Mouse (Mus musculus) midbrain, embryonic 11.5 days (tissue): ENCODE data around the gene Gm853. TPM values are rescaled to one million over a fixed set of nuclear protein-coding genes. Genes with fewer than 3 reads are reported as not detected.

Experiments
- ATAC-seq: fragments of 200-750 bp; cut with Nextera tagmentation; 2 replicates; pipeline ENCODE4 v1.8.0; 2017; ENCODE audit warnings: moderate TSS enrichment, moderate library complexity; ENCODE audit not compliant: low FRiP score
- DNase-seq: peaks from one replicate; pipeline ENCODE4 v3.0.0; 2015; ENCODE audit warnings: low spot score; ENCODE audit errors: missing footprints
- H3K27ac ChIP-seq: fragments of 300-500 bp; sonication (generic); 2 replicates; pipeline ENCODE4 v1.5.1; 2014; ENCODE audit warnings: low read depth, low read length
- H3K27me3 ChIP-seq: fragments of 300-500 bp; sonication (generic); 2 replicates; pipeline ENCODE4 v1.6.1; 2014; ENCODE audit warnings: mild to moderate bottlenecking, low read length, moderate library complexity, mixed read lengths; ENCODE audit not compliant: control insufficient read depth, insufficient read depth
- H3K36me3 ChIP-seq: fragments of 300-500 bp; sonication (generic); 2 replicates; pipeline ENCODE4 v1.6.1; 2014; ENCODE audit warnings: mild to moderate bottlenecking, low read length, moderate library complexity, mixed read lengths; ENCODE audit not compliant: control insufficient read depth, insufficient read depth
- H3K4me1 ChIP-seq: fragments of 300-500 bp; sonication (generic); 2 replicates; pipeline ENCODE4 v1.6.1; 2014; ENCODE audit warnings: low read length; ENCODE audit not compliant: control insufficient read depth, insufficient read depth
- H3K4me2 ChIP-seq: fragments of 300-500 bp; sonication (generic); 2 replicates; pipeline ENCODE4 v1.6.1; 2014; ENCODE audit warnings: mild to moderate bottlenecking, moderate library complexity
- H3K4me3 ChIP-seq: fragments of 300-500 bp; sonication (generic); 2 replicates; pipeline ENCODE4 v1.5.1; 2014; ENCODE audit warnings: low read depth, low read length
- H3K9ac ChIP-seq: fragments of 300-500 bp; sonication (generic); 2 replicates; pipeline ENCODE4 v1.6.1; 2014; ENCODE audit warnings: low read length
- H3K9me3 ChIP-seq: fragments of 300-500 bp; sonication (generic); 2 replicates; pipeline ENCODE4 v1.6.1; 2016; ENCODE audit warnings: low read length; ENCODE audit not compliant: control insufficient read depth
- WGBS: fragments of 180-500 bp; shearing (Covaris S2); extraction: QIAGEN DNeasy Blood & Tissue Kit; methylation state at CpG from one replicate; pipeline ENCODE4 v1.1.7; 2014; 5-methylcytosine and 5-hydroxymethylcytosine counted together
- polyA plus RNA-seq: library from polyadenylated mRNA; unstranded; fragments of >200 nt; fragmentation: Nextera tagmentation; extraction: Ambion mirVana; gene quantifications from 2 replicates; pipeline ENCODE4 v1.2.1, GENCODE M21; 2014

Gm853 gene
- not detected in 2 replicates for polyA plus RNA-seq

DNA sequence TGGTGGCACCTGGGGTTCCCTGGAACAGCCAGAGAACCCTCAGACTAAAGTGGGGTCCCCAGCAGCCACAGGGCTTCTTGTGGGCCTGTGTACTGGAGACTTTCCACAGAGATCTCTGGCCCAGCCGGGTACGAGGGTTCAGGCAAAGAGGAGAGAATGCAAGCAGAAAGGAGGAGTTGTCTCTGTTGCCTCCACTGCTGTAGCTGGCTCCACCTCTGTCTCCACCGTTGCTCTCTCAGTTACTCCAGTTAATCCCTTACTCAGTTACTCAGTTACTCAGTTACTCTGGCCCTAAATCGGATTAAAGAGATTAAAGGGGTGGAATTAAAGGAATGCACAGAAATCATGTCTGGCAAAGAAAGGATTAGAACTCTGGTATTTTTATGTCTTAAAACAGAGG, at the start of gene Gm853:
Gene Gm853, minus strand, starts transcription at position 223 of the 400 bp plus-strand sequence.
- Histone ChIP-seq H3K4me2 (no peak within 1 kb of the TSS), H3K36me3 (no peaks in the 10 kb centered on the region), H3K4me1 (no peaks in the 10 kb centered on the region), H3K4me3 (no peak within 1 kb of the TSS), H3K9ac (no peak within 1 kb of the TSS), H3K27me3 (no peaks in the 10 kb centered on the region), H3K9me3 (no peaks in the 10 kb centered on the region), H3K27ac (no peak within 1 kb of the TSS)
- ATAC-seq (no peak), DNase-seq (no peak)
- WGBS, result 51% methylated on average over 4 of the region's 4 CpGs

DNA sequence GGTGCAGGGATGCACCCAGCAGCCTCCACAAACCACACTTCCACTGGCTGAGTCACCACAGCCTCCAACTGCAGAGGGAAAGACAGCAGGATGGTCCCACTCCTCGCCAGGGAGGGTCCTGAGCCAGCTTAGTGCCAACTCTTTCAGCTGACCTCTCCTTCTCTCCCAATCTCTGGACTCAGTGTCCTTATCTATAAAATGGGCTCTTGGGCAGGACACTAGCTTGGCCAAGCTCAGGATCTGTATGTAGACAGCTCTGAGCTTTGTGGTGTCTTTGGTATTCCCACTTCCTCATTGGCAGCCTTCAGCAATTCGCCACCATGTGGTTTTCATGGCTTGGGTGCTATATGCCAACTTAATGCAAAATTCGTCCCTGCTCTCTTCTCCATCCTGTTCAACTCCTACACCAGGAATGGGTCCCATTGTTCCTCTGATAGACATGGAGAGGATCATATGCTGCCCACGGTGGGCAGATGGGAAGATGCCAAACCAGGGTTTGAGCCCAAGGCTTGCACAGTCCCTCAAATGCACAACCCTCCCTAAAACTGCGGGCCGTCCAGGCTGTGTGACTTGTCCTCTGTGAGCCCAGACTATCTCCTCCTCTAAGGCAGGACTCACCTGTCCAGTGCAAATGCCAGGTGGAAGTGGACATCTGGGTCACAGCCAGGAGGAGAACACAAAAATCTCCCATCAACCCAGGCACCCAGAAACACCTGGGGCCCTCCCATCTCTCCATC, 48.6 kb upstream of the Gm853 start:
- no peak for ATAC-seq
- 83% methylated on average over 6 of the region's 6 CpGs for WGBS
- Histone ChIP-seq H3K9me3 (no peaks in the 10 kb centered on the region), H3K9ac (no peak overlapping the region), H3K4me2 (no peak overlapping the region), H3K4me3 (no peak overlapping the region), H3K36me3 (no peaks in the 10 kb centered on the region), H3K27ac (no peak overlapping the region), H3K27me3 (no peaks in the 10 kb centered on the region), H3K4me1 (peaks cover 12% of the 10 kb centered on the region)
- peak; percentile 56 for DNase-seq

DNA sequence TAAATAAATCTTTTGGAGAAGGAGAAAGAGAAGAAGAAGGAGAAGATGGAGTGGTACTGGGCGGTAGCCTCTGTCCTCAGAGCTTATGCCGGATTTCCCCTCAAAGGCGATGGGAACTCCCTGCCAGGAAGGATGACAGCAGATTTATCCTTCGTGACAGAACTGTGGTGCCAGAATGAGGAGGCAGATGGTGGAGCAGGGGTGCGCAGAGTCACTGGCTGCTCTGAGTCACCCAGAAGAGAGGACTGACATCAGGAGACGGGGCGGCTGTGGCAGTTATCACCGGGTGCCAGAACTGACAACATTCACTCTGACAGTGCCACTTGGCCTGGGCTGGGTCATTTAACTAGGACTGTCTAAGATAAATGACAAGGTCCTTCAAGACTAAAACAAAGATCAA, 47.9 kb upstream of the Gm853 start:
- H3K27me3 ChIP-seq, result no peaks in the 10 kb centered on the region
- no peaks in the 10 kb centered on the region for H3K36me3 ChIP-seq
- no peak overlapping the region for H3K4me3 ChIP-seq
- no peak overlapping the region for H3K4me2 ChIP-seq
- H3K9ac ChIP-seq, result no peak overlapping the region
- DNase-seq (peak; percentile 69), ATAC-seq (no peak)
- H3K9me3 ChIP-seq, result no peaks in the 10 kb centered on the region
- H3K27ac ChIP-seq, result no peak overlapping the region
- H3K4me1 ChIP-seq, result peaks cover 8% of the 10 kb centered on the region
- WGBS, result 92% methylated on average over 8 of the region's 8 CpGs

DNA sequence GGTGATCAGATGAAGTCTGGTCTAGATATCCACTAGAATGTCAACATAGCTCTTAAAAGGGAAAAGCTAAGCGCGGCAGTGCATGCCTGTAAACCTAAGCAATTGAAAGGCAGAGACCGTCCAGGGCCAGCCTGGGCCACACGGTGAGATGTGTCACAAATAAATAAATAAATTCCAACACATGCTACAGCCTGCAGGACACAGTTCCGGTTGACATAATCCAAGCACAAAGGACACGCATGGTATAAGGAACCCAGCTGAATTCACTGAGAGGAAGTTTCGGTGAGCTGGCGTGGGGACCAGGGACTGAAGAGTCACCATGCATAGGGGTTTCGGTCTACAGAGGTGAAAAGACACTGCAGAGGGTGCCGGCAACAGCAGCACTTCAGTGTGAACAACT, 46.5 kb upstream of the Gm853 start:
- 94% methylated on average over 10 of the region's 10 CpGs for WGBS

DNA sequence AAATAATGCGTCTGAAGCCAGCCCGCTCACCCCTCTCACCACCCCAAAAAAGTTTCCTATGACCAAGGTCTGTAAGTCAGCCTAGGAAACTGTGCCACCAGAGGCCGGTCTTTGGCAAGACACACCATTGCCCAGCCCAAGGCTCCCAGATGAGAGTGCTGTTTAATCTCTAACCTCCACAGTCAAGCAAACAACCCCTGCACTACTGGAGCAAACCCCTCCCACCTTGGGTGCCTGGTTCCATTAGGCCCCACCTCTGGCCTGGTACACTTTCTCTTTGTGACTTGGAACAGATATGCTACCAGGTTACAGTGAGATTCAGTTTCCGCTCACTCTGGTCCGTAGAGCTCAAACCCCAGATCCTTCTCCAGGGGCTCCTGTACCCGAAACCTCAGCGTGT, 44.9 kb upstream of the Gm853 start:
- no peak overlapping the region for H3K27ac ChIP-seq
- H3K9ac ChIP-seq, result no peak overlapping the region
- DNase-seq (no peak), ATAC-seq (no peak)
- no peak overlapping the region for H3K4me3 ChIP-seq
- peaks cover 9% of the 10 kb centered on the region for H3K4me1 ChIP-seq
- H3K27me3 ChIP-seq, result no peaks in the 10 kb centered on the region
- WGBS, result 75% methylated on average over 7 of the region's 7 CpGs
- peaks cover 2% of the 10 kb centered on the region for H3K36me3 ChIP-seq
- no peaks in the 10 kb centered on the region for H3K9me3 ChIP-seq
- H3K4me2 ChIP-seq, result no peak overlapping the region

More for the DNA sequence above, 46.5 kb upstream of the Gm853 start:
- no peak for DNase-seq
- peaks cover 14% of the 10 kb centered on the region for H3K4me1 ChIP-seq
- no peak overlapping the region for H3K27ac ChIP-seq
- no peak for ATAC-seq
- H3K4me2 ChIP-seq, result no peak overlapping the region
- H3K4me3 ChIP-seq, result no peak overlapping the region
- H3K27me3 ChIP-seq, result no peaks in the 10 kb centered on the region
- no peak overlapping the region for H3K9ac ChIP-seq
- H3K9me3 ChIP-seq, result no peaks in the 10 kb centered on the region
- no peaks in the 10 kb centered on the region for H3K36me3 ChIP-seq

DNA sequence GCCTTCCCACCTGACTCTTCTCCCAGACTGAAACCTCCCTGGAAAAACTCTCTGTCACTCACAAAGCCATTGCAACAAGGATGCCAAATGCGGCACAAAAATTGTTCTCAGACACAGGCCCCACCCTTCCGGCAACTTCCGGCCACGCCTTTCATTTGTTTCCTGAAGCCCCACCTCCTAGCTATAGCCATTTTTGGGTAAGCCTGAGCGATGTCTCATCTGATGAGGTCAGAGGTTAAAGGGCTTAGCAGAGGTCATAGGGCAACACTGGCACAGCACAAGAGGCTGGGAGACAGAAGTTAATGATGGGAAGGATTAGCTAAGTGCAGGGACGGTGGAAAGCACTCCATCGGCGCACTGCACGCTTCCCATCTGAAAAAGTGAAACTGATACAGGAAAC, 44.4 kb upstream of the Gm853 start:
- DNase-seq (no peak), ATAC-seq (no peak)
- H3K4me1 ChIP-seq, result peaks cover 9% of the 10 kb centered on the region
- H3K9me3 ChIP-seq, result no peaks in the 10 kb centered on the region
- H3K4me2 ChIP-seq, result no peak overlapping the region
- no peak overlapping the region for H3K4me3 ChIP-seq
- WGBS, result 52% methylated on average over 9 of the region's 9 CpGs
- no peak overlapping the region for H3K9ac ChIP-seq
- no peaks in the 10 kb centered on the region for H3K27me3 ChIP-seq
- peaks cover 3% of the 10 kb centered on the region for H3K36me3 ChIP-seq
- no peak overlapping the region for H3K27ac ChIP-seq

DNA sequence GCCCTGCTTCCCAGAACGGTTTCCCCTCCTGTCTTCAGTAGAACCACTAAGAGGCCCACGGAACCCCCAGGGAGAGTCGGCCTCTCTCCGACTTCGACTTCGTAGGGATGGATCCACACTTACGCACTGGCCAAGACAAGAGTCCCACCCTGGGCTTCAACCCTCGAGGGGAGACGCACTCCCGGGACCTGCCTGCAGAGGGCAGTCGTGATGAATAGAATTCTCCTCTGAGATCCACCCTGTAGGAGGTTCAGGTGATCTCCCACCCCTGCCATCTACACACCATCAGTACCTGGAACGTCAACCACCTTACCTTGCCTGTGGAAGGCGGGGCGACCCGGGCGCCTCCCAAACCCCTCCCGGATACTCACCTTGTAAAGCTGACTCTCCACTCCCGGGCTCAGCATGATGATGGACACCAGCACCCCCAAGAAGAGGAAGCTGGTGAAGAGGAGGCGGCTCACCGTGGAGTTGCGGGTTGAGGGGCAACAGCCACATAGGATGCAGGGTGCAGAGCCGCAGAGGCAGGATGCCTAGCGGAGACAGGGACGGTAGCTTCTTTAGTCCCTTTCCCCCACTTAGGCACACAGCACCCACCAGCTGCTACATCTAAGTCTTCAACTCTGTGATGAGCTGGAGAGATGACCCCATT, 42.6 kb upstream of the Gm853 start:
- Histone ChIP-seq H3K27ac (no peak overlapping the region), H3K4me2 (no peak overlapping the region), H3K9ac (no peak overlapping the region; the same call in 1 of the 2 replicates), H3K27me3 (no peaks in the 10 kb centered on the region), H3K36me3 (peaks cover 3% of the 10 kb centered on the region), H3K9me3 (no peaks in the 10 kb centered on the region), H3K4me1 (peaks cover 9% of the 10 kb centered on the region), H3K4me3 (no peak overlapping the region)
- WGBS, result 25% methylated on average over 24 of the region's 24 CpGs
- DNase-seq (peak; percentile 99), ATAC-seq (peak; percentile 61)

DNA sequence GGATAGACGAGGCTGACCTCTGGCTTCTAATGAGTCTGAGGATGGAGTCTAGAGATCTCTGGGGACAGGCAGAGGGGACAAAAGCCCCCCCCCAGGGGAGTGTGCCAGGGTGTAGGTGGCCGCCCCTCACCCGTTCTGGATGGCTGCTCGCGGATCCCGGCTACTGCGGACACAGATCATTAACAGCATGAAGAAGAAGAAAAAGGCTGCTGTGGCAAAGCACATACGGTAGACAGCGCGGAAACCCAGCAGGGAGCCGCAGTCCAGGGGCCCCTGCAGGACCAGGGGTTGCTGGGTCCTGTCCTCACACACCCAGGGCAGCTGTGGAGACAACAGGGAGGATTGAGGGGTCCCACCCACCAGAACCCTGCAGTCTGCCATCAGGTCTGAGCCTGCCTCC, 41.9 kb upstream of the Gm853 start:
- H3K9ac ChIP-seq, result no peak overlapping the region; the same call in 1 of the 2 replicates
- H3K36me3 ChIP-seq, result peaks cover 3% of the 10 kb centered on the region
- ATAC-seq, result peak; percentile 24; the same call in 1 of the 2 replicates
- 15% methylated on average over 11 of the region's 11 CpGs for WGBS
- no peak overlapping the region for H3K4me3 ChIP-seq
- H3K9me3 ChIP-seq, result no peaks in the 10 kb centered on the region
- no peak overlapping the region for H3K27ac ChIP-seq
- no peak for DNase-seq
- H3K4me2 ChIP-seq, result no peak overlapping the region
- peaks cover 9% of the 10 kb centered on the region for H3K4me1 ChIP-seq
- no peaks in the 10 kb centered on the region for H3K27me3 ChIP-seq

DNA sequence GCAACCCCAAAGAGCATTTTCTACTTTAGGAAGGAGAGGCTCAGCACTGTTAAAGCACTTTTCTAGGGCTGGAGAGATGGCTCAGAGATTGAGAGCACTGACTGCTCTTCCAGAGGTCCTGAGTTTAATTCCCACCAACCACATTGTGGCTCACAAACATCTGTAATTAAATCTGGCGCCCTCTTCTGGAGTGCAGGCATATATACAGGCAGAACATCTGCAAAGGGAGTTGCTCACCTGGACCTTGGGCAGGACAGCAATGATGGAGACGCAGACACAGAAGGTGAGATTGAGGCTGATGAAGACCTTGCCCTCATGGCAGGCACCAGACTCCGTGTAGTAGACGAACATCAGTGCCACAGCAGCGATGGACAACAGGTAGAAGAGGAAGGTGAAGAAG, 38.2 kb upstream of the Gm853 start:
- peaks cover 11% of the 10 kb centered on the region for H3K36me3 ChIP-seq
- no peak overlapping the region for H3K4me2 ChIP-seq
- no peak for DNase-seq
- no peaks in the 10 kb centered on the region for H3K9me3 ChIP-seq
- 35% methylated on average over 5 of the region's 5 CpGs for WGBS
- H3K9ac ChIP-seq, result no peak overlapping the region
- ATAC-seq, result no peak
- H3K27ac ChIP-seq, result no peak overlapping the region
- H3K4me1 ChIP-seq, result peaks cover 9% of the 10 kb centered on the region
- H3K4me3 ChIP-seq, result no peak overlapping the region
- H3K27me3 ChIP-seq, result no peaks in the 10 kb centered on the region
